Mouse (Mus musculus): ENCODE data around the gene 1700034J05Rik. TPM values are rescaled to one million over a fixed set of nuclear protein-coding genes. Genes with fewer than 3 reads are reported as not detected.

Gene 1700034J05Rik
- polyA plus RNA-seq, 1 experiment from 2014 or later = not detected

DNA sequence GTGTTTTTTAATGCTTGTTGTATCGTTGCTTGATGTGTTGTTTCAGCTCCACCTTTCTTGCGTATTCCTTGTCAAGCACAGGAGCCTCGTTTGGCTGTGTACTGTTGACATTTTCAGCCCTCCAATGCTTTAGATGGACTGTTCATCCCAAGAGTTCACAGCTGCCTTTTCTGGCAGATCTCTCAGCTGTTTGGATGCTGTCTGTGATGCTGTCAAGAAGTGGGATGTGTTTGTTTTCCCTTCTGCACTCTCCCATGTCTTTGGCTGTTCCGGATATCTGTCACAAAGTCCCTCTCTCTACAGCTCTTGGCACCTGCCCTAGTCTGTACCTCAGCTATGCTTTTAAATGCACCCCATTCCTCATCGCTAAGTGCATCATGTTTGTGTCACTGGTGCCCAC, 6.7 kb upstream of the 1700034J05Rik start:
- H3K4me1 ChIP-seq (replicated peaks) = no peaks in the 10 kb centered on the region
- 89% methylated on average over 5 of the region's 5 CpGs for WGBS
- H3K4me3 ChIP-seq = no peak overlapping the region
- H3K9me3 ChIP-seq = no peaks in the 10 kb centered on the region
- H3K9ac ChIP-seq = no peak overlapping the region
- no peak overlapping the region for H3K4me2 ChIP-seq
- no peaks in the 10 kb centered on the region for H3K36me3 ChIP-seq
- H3K27me3 ChIP-seq = no peaks in the 10 kb centered on the region
- ATAC-seq (ENCODE audit: low FRiP score) = no peak
- no peak overlapping the region for H3K27ac ChIP-seq

DNA sequence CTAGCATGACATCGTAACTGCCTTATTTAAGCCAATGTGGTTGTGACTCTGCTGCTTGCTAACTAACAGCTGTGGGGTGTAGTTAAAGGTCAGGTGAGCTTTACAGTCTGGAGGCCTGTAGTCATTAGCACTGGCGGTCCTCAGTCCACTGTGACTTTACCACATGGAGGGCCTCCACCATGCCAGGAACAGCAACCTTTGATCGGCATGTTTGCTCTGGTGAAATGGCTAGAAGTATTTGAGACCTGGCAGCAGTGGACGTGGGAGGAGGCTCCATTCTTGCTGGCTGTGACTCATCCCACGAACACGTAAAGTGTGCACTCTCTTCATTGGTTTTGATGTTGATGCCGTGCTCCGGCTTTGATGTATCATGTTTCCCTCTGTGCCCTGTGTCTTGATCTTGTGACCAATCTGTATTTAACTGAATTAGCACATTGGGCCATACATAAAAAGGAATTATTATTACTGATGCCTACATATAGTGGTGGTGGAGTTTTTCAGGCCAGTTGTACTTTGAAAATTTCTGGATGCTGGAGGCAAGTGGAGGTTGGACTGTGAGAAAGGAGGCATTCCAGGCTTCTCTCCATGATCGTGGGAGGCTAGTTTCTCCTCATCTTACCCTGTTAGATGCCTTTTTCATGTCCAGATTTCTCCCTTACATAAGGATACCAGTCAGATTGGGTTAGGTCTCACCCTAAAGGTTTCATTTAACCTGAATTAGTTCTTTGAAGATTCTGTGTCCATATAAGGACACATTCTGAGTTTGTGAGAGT, 5.9 kb upstream of the 1700034J05Rik start:
- ATAC-seq (ENCODE audit: low FRiP score) = no peak
- H3K4me1 ChIP-seq (replicated peaks) = no peaks in the 10 kb centered on the region

DNA sequence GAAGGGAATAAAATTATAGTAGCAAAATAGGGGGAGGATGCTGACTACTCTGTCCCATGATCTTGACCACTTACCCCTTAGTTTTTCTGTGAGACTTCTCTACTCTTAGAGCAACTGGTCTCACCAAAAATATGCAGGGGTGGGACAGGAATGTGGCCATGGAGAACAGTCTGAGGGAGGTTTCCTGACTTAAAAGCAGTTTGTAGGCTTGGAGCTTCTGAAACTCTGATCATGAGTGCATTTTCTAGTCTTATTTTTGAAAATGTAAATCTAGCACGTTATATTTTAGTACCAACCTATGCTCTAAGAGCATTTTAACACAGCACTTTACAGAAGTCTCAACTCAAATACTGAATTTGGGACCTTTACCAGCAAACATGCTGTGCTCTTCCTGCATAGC, 4.5 kb upstream of the 1700034J05Rik start:
- 80% methylated on average over 1 of the region's 1 CpGs for WGBS
- no peak for ATAC-seq (ENCODE audit: low FRiP score)
- H3K27me3 ChIP-seq = no peaks in the 10 kb centered on the region
- no peak overlapping the region for H3K4me2 ChIP-seq
- no peaks in the 10 kb centered on the region for H3K4me1 ChIP-seq (replicated peaks)
- H3K4me3 ChIP-seq = no peak overlapping the region
- no peak overlapping the region for H3K9ac ChIP-seq
- no peak overlapping the region for H3K27ac ChIP-seq
- H3K9me3 ChIP-seq = no peaks in the 10 kb centered on the region
- no peaks in the 10 kb centered on the region for H3K36me3 ChIP-seq

More for the DNA sequence above, 5.9 kb upstream of the 1700034J05Rik start:
- no peak overlapping the region for H3K9ac ChIP-seq
- H3K4me2 ChIP-seq = no peak overlapping the region
- WGBS = 88% methylated on average over 9 of the region's 9 CpGs
- no peak overlapping the region for H3K4me3 ChIP-seq
- no peaks in the 10 kb centered on the region for H3K9me3 ChIP-seq
- H3K27ac ChIP-seq = no peak overlapping the region
- no peaks in the 10 kb centered on the region for H3K36me3 ChIP-seq
- H3K27me3 ChIP-seq = no peaks in the 10 kb centered on the region

DNA sequence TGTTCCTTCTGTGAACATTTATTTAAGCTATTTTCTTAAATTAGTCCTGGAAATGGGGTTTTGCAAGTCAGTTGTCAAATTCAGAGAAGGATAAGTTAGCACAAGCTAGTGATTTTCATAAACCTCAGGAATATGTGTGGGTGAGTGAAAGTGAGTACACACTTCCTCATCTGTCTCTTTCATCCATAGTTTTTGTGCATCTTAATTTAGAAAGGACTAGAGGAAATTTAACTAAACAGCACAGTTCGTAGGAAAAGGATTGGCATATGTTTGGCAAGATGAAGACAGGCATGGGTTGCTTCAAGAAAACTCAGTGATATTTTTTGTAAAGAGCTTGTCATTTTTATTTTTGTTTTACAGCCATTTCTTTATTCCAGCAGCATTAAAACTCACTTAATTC, 2.7 kb upstream of the 1700034J05Rik start:
- Histone ChIP-seq H3K4me2 (no peak overlapping the region), H3K27me3 (no peaks in the 10 kb centered on the region), H3K27ac (no peak overlapping the region), H3K4me3 (no peak overlapping the region), H3K4me1 (replicated peaks) (no peaks in the 10 kb centered on the region), H3K9me3 (no peaks in the 10 kb centered on the region), H3K36me3 (no peaks in the 10 kb centered on the region), H3K9ac (no peak overlapping the region)
- ATAC-seq (ENCODE audit: low FRiP score) = no peak
- 93% methylated on average over 1 of the region's 1 CpGs for WGBS

DNA sequence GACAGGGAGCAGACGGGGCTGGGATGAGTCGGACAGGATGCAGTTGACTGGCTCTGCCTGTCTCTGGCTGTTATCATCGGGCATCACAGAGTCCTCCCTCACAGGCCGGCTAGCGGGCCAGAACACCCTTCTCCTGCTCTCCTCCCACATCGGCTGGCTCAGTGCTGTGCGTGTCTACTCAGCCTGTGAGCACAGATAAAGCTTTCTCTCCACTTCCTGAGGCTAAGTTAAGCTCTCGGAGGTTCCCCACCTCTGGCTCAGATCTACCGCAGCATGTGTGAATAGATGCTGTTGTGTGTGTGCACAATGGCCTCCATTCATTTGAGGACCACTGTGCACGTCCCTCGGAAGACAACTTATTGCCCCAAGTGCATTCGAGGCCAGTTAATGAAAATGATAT, 1.7 kb upstream of the 1700034J05Rik start:
- Histone ChIP-seq H3K36me3 (no peaks in the 10 kb centered on the region), H3K27ac (no peak overlapping the region; the same call in 1 of the 2 replicates), H3K9ac (no peak overlapping the region), H3K4me1 (replicated peaks) (no peaks in the 10 kb centered on the region), H3K27me3 (no peaks in the 10 kb centered on the region), H3K4me3 (no peak overlapping the region), H3K4me2 (no peak overlapping the region), H3K9me3 (no peaks in the 10 kb centered on the region)
- 31% methylated on average over 12 of the region's 12 CpGs for WGBS
- ATAC-seq (ENCODE audit: low FRiP score) = no peak

DNA sequence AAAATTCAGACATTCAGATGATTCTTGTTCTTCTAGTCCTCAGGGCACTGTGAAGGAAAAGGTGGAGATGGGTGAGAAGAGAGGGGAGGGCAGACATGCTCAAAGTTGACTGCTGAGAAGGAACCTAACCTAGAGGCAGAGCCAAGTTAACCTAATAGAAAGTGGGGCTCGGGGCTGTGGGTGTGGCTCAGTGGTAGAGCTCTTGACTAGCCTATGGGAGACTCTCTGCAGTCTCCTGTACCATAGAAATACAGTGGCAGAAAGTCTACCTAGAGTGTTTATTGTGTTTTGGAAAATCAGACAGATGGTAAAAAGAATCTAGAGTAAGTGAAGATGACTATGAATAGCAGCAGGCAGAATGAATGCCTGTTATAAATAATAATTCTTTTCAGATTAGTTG, 1.3 kb upstream of the 1700034J05Rik start:
- H3K9ac ChIP-seq = no peak overlapping the region
- H3K4me1 ChIP-seq (replicated peaks) = 0 out of 2 replicates have a peak, but pooled peaks cover under 1% of the 10 kb centered on the region
- ATAC-seq (ENCODE audit: low FRiP score) = no peak
- no peaks in the 10 kb centered on the region for H3K36me3 ChIP-seq
- no peak overlapping the region for H3K4me3 ChIP-seq
- WGBS = 81% methylated on average over 1 of the region's 1 CpGs
- H3K9me3 ChIP-seq = no peaks in the 10 kb centered on the region
- no peak overlapping the region for H3K4me2 ChIP-seq
- no peaks in the 10 kb centered on the region for H3K27me3 ChIP-seq
- H3K27ac ChIP-seq = no peak overlapping the region

DNA sequence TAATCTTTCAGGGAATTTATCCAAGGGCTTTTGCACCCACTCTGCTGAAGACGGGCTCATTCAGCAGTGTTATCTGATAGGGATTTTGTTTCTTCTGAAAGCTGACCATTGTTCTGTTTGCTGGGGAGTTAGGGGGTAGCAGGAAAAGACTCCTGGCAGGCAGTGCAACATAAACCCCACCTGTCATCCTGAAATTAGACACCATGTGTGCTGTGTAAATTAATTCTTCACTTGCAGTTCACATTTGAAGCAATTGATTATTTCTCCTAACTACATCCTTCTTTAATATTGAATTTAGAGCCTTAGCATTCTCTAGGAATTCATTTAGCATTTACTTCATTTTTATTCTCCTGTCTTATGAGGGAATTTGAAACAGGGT, 3.8 kb downstream of the 1700034J05Rik start:
- H3K4me3 ChIP-seq = no peak overlapping the region
- H3K36me3 ChIP-seq = no peaks in the 10 kb centered on the region
- no peak overlapping the region for H3K4me2 ChIP-seq
- H3K4me1 ChIP-seq (replicated peaks) = 0 out of 2 replicates have a peak, but pooled peaks cover 8% of the 10 kb centered on the region
- H3K27me3 ChIP-seq = no peaks in the 10 kb centered on the region
- H3K27ac ChIP-seq = no peak overlapping the region
- H3K9ac ChIP-seq = no peak overlapping the region
- no peak for ATAC-seq (ENCODE audit: low FRiP score)
- WGBS = 14% methylated on average over 1 of the region's 1 CpGs
- no peaks in the 10 kb centered on the region for H3K9me3 ChIP-seq

DNA sequence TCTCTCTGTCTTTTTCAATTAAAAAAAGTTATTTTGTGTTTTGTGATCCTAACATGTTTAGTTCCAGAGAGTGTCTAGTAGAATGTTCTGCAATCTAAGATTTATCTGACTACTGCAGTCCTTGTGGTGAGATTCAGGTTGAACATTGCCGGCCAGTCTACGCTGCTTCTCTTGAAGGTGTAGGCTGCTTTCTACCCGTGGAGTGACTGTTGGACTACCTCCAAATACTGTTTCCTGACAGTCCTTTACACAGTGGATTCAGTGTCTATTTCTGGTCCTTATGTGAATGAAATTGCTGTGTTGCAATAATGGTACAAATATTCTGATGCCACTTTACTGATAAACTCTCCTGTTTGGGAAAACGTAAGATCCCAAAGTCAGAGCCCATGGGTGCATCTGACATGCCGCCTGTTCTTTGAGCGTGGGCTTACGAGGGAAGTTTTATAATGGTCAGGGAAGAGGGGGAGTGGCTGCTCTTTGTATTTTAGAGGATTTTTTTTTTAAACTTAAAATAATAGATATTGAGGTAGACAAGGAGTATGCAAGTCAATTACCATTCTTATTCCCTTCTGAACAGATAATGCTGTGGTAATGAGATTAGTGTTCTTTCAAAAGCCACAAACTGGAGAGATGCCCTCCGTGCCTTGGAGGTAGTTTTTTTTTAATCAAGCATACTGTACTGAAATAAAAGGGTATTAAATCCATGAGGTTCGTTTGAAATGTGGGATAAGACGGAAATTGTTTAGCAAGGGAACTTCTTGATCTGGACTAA, 4.4 kb downstream of the 1700034J05Rik start:
- H3K4me3 ChIP-seq = no peak overlapping the region
- no peak overlapping the region for H3K9ac ChIP-seq
- no peak overlapping the region for H3K27ac ChIP-seq
- ATAC-seq (ENCODE audit: low FRiP score) = no peak
- no peak overlapping the region for H3K4me2 ChIP-seq
- no peaks in the 10 kb centered on the region for H3K36me3 ChIP-seq
- H3K27me3 ChIP-seq = no peaks in the 10 kb centered on the region
- 68% methylated on average over 10 of the region's 10 CpGs for WGBS
- no peaks in the 10 kb centered on the region for H3K9me3 ChIP-seq
- H3K4me1 ChIP-seq (replicated peaks) = 0 out of 2 replicates have a peak, but pooled peaks cover 8% of the 10 kb centered on the region

DNA sequence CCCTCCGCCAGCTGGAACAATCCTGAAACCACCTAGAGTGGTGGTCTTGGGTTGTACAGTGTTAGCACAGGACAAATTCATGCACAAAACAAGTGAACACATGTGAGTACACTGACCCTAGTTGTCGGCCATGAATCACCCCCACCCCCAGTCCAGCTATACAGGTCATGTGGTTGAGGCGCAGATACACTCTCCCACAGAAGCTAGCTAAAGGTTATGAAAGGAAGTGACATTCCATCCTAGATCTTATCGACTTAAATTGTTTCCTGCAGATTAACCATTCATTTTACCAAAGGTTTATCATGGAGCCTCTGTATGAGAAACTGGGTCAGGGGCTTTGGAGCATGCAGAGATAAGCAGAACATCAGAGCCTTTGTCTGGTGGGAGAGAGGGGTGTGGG, 7.0 kb downstream of the 1700034J05Rik start:
- no peak for ATAC-seq (ENCODE audit: low FRiP score)
- Histone ChIP-seq H3K4me2 (no peak overlapping the region), H3K36me3 (no peaks in the 10 kb centered on the region), H3K27me3 (no peaks in the 10 kb centered on the region), H3K4me3 (no peak overlapping the region), H3K9ac (no peak overlapping the region), H3K4me1 (replicated peaks) (0 out of 2 replicates have a peak, but pooled peaks cover 8% of the 10 kb centered on the region), H3K27ac (no peak overlapping the region), H3K9me3 (no peaks in the 10 kb centered on the region)
- WGBS = 87% methylated on average over 4 of the region's 4 CpGs

DNA sequence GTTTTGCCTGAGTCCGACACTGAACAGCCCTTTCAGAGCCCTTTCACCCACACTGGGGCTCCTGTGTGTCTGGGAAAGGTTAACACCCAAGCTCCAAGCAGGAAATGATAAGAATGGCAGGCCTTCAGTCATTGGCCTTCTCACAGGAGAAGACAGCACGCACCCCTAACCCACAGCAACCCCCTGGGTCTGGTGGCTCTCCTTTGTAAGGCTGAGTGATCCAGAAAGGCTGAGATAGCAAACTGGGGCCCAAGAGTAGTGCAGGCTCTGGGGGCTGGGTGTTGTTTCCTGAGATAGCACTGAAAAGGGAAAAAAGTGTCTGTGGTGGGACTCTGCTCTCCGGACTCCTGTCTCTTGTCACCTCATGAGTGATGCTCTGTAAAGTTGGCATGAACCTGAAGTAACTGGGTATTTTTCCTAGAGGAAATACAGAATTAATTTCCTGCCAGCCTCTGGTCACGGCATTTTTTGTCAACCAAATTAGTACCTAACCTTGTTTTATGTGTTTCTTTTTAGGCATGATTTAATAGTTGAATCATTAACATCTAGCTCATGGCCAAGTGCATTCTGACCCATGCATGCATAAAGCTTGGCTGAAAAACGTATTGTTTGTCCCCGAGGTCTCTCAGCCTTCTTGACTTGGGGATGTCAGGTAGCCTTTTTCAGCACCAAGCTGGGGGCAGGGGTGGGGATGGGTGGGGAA, 7.7 kb downstream of the 1700034J05Rik start:
- WGBS = 75% methylated on average over 6 of the region's 6 CpGs
- H3K9me3 ChIP-seq = no peaks in the 10 kb centered on the region
- ATAC-seq (ENCODE audit: low FRiP score) = no peak

DNA sequence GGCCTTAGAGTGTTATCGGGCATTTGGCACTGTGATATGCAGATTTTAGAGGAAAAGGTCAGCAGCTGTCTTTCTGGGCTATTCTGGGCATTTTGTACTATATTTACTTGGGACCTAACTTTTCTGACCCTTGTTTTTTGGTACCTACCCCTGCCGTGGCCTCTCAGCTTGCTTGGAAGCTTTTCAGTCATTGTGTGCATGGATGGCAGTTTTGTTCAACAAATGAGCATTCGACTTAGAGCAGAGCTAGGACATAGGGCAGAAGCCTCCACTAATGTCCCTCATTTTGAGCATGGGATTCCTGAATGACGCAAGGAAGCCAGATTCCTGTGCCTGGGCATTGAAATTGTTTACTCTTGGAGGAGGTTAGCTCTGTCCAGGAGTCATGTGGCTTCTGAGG, 9.4 kb downstream of the 1700034J05Rik start:
- Histone ChIP-seq H3K9ac (no peak overlapping the region), H3K4me2 (no peak overlapping the region), H3K4me3 (no peak overlapping the region), H3K9me3 (no peaks in the 10 kb centered on the region), H3K4me1 (replicated peaks) (0 out of 2 replicates have a peak, but pooled peaks cover 1% of the 10 kb centered on the region), H3K36me3 (no peaks in the 10 kb centered on the region), H3K27me3 (no peaks in the 10 kb centered on the region), H3K27ac (no peak overlapping the region)
- 48% methylated on average over 4 of the region's 4 CpGs for WGBS
- ATAC-seq (ENCODE audit: low FRiP score) = no peak

More for the DNA sequence above, 7.7 kb downstream of the 1700034J05Rik start:
- H3K4me1 ChIP-seq (replicated peaks) = 0 out of 2 replicates have a peak, but pooled peaks cover 8% of the 10 kb centered on the region
- no peaks in the 10 kb centered on the region for H3K27me3 ChIP-seq
- H3K9ac ChIP-seq = no peak overlapping the region
- no peak overlapping the region for H3K4me2 ChIP-seq
- H3K27ac ChIP-seq = no peak overlapping the region
- H3K4me3 ChIP-seq = no peak overlapping the region
- no peaks in the 10 kb centered on the region for H3K36me3 ChIP-seq

DNA sequence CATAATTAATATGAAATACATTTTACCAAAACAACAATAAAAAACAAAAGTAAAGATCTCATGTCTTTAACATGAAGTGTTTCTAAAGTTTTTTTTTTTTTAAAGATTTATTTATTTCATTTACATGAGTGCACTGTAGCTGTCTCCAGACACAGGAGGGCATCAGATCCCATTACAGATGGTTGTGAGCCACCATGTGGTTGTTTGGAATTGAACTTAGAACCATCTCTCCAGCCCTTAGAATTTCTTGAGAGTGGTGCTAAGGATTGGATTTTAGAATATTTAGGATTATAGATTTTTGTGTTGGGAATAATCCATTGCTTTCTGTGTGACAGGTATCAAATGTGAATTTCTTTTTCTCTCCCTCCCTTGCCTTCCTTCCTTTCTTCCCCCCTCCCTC, 10.2 kb downstream of the 1700034J05Rik start:
- Histone ChIP-seq H3K27ac (no peak overlapping the region), H3K36me3 (no peaks in the 10 kb centered on the region), H3K9ac (no peak overlapping the region), H3K4me2 (no peak overlapping the region), H3K9me3 (no peaks in the 10 kb centered on the region), H3K27me3 (no peaks in the 10 kb centered on the region), H3K4me1 (replicated peaks) (no peaks in the 10 kb centered on the region), H3K4me3 (no peak overlapping the region)
- no peak for ATAC-seq (ENCODE audit: low FRiP score)
